Mouse (Mus musculus) kidney, adult 2 months (tissue): ENCODE measurements at regions not wholly inside any gene's neighbourhood (a gene's known extent, or its start where the extent isn't known, plus 50 kb on each side); places are given as distances from the start of the nearest gene placed in this dataset.

Experiments used
- CTCF ChIP-seq: fragments of 200-500 bp; conservative IDR thresholded peaks from 2 replicates; pipeline ENCODE4 v1.5.1; 2011; ENCODE audit warnings: low read depth, mild to moderate bottlenecking, control low read depth, low read length, moderate library complexity, mixed read lengths; ENCODE audit not compliant: insufficient read depth, insufficient read length
- POLR2A ChIP-seq: fragments of 200-500 bp; IDR thresholded peaks from one replicate; pipeline ENCODE4 v1.6.1; 2011; ENCODE audit warnings: low read depth, low read length, control low read depth

DNA sequence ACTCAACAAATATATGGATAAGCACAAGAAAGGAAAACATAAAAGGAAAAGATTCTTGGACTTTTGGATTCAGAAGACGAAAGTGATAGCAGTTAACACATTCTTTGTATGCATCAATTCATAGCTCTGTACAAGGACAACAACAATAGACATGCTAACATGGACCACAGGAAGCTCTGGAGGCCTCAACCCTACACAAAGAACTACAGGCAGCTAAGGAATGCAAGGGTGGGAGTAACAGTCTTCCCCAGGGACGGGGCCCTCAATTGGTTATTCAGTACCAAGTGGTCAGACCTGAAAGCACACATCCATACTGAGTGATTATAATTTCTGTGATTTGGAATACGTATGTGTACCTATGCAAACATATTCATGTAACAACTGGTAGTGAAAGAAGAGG is 75.8 kb upstream of the Fst start:
- TF ChIP-seq CTCF, result no peak
- no peak for TF ChIP-seq POLR2A
